Mouse (Mus musculus) ovary, postnatal 10 days (tissue): Measurements from ENCODE around the gene Cd248.

ENCODE experiments used
- DNase-seq: peaks from one replicate; pipeline ENCODE4 v3.0.0; 2022; ENCODE audit warnings: low spot score

Cd248 gene

GRCm38 (mm10) chr19:5067867-5068569 lies at the start of gene Cd248:
Gene Cd248 (plus strand): TSS chr19:5068078.
- no peak for DNase-seq

GRCm38 (mm10) chr19:5018191-5018590 lies 49.7 kb upstream of the Cd248 start:
- DNase-seq: no peak

DNA sequence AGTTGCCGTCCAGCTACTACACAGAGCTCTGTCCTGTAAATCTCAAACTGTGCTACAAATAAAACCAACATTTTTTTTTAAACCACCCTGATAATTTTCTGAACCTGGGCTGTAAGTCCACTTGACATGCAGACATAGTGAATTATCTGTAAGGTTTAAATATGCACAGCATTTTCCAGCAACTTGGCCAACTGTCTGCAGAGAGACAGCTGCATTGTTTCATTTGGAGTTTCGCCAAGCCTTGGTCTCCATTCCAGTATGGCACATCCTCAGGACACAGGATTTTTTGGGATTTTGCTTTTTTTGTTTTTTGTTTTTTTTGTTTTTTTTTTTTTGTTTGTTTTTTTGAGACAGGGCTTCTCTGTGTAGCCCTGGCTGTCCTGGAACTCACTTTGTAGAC lies 46.5 kb upstream of the Cd248 start:
- no peak for DNase-seq

DNA sequence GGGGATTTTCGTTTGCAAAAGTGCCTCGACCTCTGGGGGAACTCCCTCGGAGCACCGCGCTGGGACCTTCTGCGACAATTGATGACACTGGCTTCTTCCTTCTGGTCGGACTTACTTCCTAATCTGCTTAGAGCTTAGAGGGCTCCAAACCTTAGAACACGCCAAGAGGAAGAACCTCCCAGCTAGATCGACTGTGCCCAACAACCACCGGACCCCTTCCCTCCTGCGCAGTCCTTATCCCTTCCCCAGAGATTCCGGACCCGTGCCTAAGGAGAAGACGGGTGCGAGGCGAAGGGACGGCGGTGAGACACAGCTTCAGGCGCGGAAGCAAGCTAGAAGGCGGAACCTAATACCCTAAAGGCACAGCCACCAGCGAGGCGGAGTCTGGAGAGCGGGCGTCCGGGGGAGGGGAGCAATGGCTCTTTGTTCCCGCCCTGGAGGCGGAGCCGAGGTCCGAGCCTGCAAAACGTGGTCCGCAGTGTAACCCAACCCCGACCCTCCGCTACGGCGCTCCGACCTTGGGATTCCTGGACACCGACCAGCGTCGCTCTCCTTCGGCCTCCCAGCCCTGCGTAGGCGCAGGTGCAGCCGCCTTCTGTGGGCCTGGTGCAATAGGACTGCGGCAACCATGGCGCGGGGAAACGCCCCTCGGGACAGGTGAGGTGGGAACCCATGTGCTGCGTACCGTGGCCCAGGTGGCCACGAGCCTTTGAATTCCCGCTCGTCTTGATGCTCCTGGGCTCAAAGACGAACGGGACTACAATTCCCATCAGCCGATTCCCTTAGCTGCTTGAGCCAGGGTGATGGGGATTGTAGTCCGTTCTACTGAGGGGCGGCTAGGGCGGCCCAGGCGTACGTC lies 44.0 kb upstream of the Cd248 start, which contains the start of gene Slc29a2:
Gene Slc29a2 (plus strand): TSS at position 240 of the 859 bp plus-strand sequence.
- peak; percentile 79 for DNase-seq

DNA sequence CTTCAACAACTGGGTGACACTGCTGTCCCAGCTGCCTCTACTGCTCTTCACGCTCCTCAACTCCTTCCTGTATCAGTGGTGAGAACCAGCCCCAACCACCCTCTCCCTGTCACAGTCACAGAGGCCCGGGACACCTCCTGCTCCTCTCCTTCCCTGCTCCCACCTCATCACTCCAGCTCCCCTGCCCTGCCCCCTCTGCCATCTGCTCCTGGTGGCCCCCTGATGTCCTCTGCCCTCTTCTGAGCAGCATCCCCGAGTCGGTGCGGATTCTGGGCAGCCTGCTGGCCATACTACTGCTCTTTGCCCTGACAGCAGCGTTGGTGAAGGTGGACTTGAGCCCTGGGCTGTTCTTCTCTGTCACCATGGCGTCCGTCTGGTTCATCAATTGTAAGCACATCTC lies 41.8 kb upstream of the Cd248 start:
- no peak for DNase-seq

GRCm38 (mm10) chr19:5032686-5033085 lies 35.2 kb upstream of the Cd248 start:
- DNase-seq: no peak

- DNase-seq: no peak
Measured at GRCm38 (mm10) chr19:5036577-5036976, 31.3 kb upstream of the Cd248 start.

DNA sequence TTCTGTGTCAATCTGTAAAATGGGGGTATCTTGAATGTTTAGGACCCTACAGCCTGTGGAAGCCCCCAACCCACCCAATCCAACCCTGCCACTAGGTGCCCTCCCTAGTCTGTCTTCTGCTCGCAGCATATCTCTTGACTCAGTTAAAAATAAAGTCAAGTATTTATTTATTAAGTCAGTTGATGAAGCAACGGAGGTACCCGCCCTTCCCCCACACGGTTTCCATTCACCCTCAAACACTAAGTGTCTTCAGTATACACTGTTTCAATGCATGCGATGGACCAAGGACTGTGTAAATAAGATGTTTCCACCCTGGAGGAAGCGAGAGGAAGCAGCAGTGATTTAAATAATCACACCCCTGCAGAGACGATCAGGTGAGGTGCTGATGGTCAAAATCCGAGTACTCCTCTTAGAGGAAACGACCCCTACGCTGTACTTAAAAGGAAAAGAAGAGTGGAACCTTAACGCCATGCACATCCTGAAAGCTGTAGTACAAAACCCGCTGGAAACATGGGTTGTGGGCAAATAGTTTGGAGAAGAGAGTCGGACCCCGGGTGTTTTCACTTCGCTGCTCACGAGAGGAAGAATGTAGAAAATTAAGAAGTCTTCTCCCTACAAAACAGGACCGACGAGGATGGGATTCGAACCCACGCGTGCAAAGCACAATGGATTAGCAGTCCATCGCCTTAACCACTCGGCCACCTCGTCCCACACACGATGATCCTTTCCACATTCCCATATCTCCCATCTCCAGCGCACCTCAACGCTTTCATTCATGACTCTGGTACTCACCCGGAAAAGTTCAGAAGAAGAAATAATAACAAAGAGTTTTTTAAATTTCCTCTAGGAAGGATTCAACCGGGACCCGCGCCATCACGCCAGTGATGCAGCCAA lies 30.0 kb upstream of the Cd248 start:
- DNase-seq: no peak

DNA sequence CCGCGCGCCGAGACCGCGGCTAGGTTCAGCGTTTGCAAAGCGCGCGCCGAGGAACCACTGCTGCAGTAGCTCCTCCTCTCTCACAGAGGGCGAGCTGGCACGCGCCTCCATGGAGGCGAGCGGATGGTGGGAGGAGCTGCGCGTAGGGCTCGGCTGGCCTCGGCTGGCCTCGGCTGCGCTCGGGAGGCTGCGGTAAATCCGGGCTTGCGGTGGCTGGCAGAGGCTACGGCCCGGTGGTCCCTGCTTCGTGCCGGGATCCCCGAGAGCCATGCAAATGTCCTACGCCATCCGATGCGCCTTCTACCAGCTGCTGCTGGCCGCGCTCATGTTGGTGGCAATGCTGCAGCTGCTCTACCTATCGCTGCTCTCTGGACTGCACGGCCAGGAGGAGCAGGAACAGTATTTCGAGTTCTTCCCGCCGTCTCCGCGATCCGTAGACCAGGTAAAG lies 29.1 kb upstream of the Cd248 start, which contains the start of the genes B4gat1 and AC124502.3:
Gene B4gat1 (plus strand): TSS at position 118 of the 448 bp plus-strand sequence.
Gene AC124502.3 (plus strand): TSS at position 183 of the 448 bp plus-strand sequence.
- DNase-seq: no peak

DNA sequence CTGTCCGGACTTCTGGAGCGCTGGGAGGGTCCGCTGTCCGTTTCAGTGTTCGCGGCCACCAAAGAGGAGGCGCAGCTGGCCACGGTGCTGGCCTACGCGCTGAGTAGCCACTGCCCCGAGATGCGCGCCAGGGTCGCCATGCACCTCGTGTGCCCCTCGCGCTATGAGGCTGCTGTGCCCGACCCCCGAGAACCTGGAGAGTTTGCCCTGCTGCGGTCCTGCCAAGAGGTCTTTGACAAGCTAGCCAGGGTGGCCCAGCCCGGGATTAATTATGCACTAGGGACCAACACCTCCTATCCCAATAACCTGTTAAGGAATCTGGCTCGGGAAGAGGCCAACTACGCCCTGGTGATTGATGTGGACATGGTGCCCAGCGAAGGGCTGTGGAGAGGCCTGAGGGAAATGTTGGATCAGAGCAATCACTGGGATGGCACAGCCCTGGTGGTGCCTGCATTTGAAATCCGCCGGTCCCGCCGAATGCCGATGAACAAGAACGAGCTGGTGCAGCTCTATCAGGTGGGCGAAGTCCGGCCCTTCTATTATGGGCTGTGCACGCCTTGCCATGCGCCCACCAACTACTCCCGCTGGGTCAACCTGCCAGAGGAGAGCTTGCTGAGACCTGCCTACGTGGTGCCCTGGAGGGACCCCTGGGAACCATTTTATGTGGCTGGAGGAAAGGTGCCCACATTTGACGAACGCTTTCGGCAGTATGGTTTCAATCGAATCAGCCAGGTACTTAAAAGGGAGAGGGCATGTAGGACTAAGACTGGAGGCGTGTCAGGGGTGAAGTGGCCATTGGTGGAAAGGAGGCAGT lies 28.4 kb upstream of the Cd248 start:
- DNase-seq: no peak

GRCm38 (mm10) chr19:5040862-5041523 lies 26.9 kb upstream of the Cd248 start, which contains the start of gene Brms1:
Gene Brms1 (plus strand): TSS chr19:5041354.
- peak; percentile 77 for DNase-seq

DNA sequence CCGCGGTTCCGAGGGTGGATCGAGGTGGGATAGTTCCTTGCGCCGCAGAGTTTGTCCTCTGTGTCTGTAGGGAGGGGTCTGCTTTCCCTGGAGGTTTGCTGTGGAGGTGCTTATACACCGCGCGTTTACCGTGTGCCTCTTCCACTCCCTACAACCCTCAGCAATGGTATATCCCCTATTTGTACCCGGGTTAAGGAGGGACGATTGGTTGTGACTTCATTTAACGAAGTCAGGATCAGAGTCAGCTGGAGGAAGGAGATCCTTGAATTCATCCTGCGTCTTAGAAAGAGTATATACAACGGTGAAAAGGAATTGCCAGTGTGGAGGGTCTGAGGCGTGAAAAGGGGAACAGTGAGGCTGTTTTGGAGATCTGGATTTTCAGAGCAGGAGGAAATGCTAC lies 26.3 kb upstream of the Cd248 start:
- DNase-seq: no peak

GRCm38 (mm10) chr19:5045531-5045930 lies 22.3 kb upstream of the Cd248 start:
- DNase-seq: no peak

- no peak for DNase-seq
Measured at GRCm38 (mm10) chr19:5048138-5049056, 19.5 kb upstream of the Cd248 start.

DNA sequence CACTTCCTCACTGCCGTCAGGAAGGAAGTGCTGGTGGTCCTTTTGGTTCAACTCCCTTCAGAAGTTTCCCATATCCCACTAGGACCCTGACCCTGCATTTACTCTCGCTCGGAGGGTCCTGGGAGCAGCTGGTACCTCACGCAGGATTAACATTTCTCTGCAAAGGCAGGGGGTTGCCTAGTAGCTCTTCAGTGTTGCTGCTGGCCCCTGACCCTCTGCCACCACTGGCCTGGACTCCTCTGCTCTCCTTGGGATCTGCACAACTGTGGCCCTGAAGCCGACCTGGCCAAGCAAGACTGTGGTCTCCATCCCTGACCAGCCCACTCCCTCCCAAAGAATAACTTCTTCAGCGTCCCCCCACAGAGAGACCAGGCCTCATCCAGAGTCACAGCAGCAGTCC lies 18.6 kb upstream of the Cd248 start:
- no peak for DNase-seq

- DNase-seq: no peak
Measured at GRCm38 (mm10) chr19:5050047-5050905, 17.6 kb upstream of the Cd248 start, which contains the start of gene Rin1. Gene Rin1 (plus strand): TSS chr19:5050481.

DNA sequence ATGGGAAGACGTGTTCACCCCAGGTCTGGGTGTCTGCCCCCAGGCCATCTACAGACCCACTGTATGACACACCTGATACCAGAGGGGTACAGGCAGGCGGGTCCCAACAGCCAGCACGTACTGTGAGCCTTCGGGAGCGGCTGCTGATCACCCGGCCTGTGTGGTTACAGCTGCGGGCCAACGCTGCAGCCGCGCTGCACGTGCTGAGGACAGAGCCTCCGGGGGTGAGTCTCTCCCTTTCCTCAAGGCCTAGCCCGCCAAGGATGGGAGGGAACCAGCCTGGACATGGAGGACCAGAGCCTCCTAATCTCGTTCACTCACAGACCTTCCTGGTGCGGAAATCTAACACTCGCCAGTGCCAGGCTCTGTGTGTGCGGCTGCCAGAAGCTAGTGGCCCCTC lies 16.8 kb upstream of the Cd248 start:
- DNase-seq: no peak

- DNase-seq: no peak
Measured at GRCm38 (mm10) chr19:5051515-5051914, 16.4 kb upstream of the Cd248 start.
